Mouse (Mus musculus) embryonic facial prominence, embryonic 10.5 days (tissue): ENCODE data around the gene Ccdc88a. TPM values are rescaled to one million over a fixed set of nuclear protein-coding genes. Genes with fewer than 3 reads are reported as not detected.
"Not testable (repeated sequence)": the region's sequence is repeated elsewhere in the genome, so short reads cannot be mapped to it uniquely, and the experiment has no call there.

Experiments used
- DNase-seq: peaks from one replicate; pipeline ENCODE4 v3.0.0-alpha.2; 2017; ENCODE audit warnings: low spot score
- H3K27ac ChIP-seq: fragments of 300-500 bp; sonication (generic); replicated peaks from 2 replicates; pipeline ENCODE4 v1.5.1; 2016; ENCODE audit warnings: mild to moderate bottlenecking
- H3K27me3 ChIP-seq: fragments of 300-500 bp; sonication (generic); replicated peaks from 2 replicates; pipeline ENCODE4 v1.6.1; 2016; ENCODE audit warnings: low read depth, mild to moderate bottlenecking; ENCODE audit not compliant: poor library complexity, severe bottlenecking
- H3K36me3 ChIP-seq: fragments of 300-500 bp; sonication (generic); replicated peaks from 2 replicates; pipeline ENCODE4 v1.6.1; 2016; ENCODE audit warnings: mild to moderate bottlenecking, moderate library complexity
- H3K4me1 ChIP-seq: fragments of 300-500 bp; sonication (generic); 2 replicates; pipeline ENCODE4 v1.6.1; 2016
- H3K4me3 ChIP-seq: fragments of 300-500 bp; sonication (generic); 2 replicates; pipeline ENCODE4 v1.5.1; 2016; ENCODE audit warnings: mild to moderate bottlenecking, moderate library complexity
- H3K9me3 ChIP-seq: fragments of 300-500 bp; sonication (generic); 2 replicates; pipeline ENCODE4 v1.6.1; 2016; ENCODE audit warnings: mild to moderate bottlenecking
- WGBS: fragments of 180-500 bp; shearing (Covaris S2); methylation state at CpG from one replicate; pipeline ENCODE4 v1.1.7; 2016; 5-methylcytosine and 5-hydroxymethylcytosine counted together
- polyA plus RNA-seq: library from polyadenylated mRNA; unstranded; fragments of >200 nt; fragmentation: Nextera tagmentation; extraction: Ambion mirVana; gene quantifications from 2 replicates; pipeline ENCODE4 v1.2.1, GENCODE M21; 2016

Gene Ccdc88a
- polyA plus RNA-seq, 1 experiment from 2014 or later = 40.0 TPM

GRCm38 (mm10) chr11:29545150-29545752 is 171.8 kb downstream of the Ccdc88a start:
- not testable (repeated sequence) for H3K27me3 ChIP-seq, H3K9me3 ChIP-seq, H3K27ac ChIP-seq, H3K4me3 ChIP-seq, DNase-seq
- H3K4me1 ChIP-seq = peaks cover 13% of the 10 kb centered on the region
- WGBS = 88% methylated on average over 4 of the region's 4 CpGs
- peaks cover 67% of the 10 kb centered on the region for H3K36me3 ChIP-seq

- H3K4me1 ChIP-seq = peaks cover 13% of the 10 kb centered on the region
- H3K4me3 ChIP-seq = peak overlapping the region; percentile 82
- H3K9me3 ChIP-seq, H3K27me3 ChIP-seq, DNase-seq: not testable (repeated sequence)
- H3K27ac ChIP-seq = peak overlapping the region; percentile 94; the same call in 1 of the 2 replicates
- H3K36me3 ChIP-seq = peaks cover 57% of the 10 kb centered on the region
- WGBS = 94% methylated on average over 2 of the region's 2 CpGs
These were observed 172.8 kb downstream of the Ccdc88a start for GRCm38 (mm10) chr11:29546297-29546696.

GRCm38 (mm10) chr11:29546762-29547161 is 173.3 kb downstream of the Ccdc88a start:
- WGBS = 29% methylated on average over 2 of the region's 2 CpGs

GRCm38 (mm10) chr11:29547249-29547751 is 173.8 kb downstream of the Ccdc88a start:
- Histone ChIP-seq H3K27ac (peak overlapping the region; percentile 94), H3K36me3 (peaks cover 47% of the 10 kb centered on the region), H3K4me1 (peaks cover 13% of the 10 kb centered on the region), H3K4me3 (peak overlapping the region; percentile 82), H3K27me3 (no peaks in the 10 kb centered on the region), H3K9me3 (no peaks in the 10 kb centered on the region)
- no peak for DNase-seq
- WGBS = under 1% methylated on average over 27 of the region's 27 CpGs

More at GRCm38 (mm10) chr11:29546762-29547161, 173.3 kb downstream of the Ccdc88a start:
- H3K9me3 ChIP-seq = no peaks in the 10 kb centered on the region
- H3K27ac ChIP-seq = peak overlapping the region; percentile 94
- peaks cover 52% of the 10 kb centered on the region for H3K36me3 ChIP-seq
- DNase-seq = no peak
- H3K4me1 ChIP-seq = peaks cover 13% of the 10 kb centered on the region
- H3K27me3 ChIP-seq = no peaks in the 10 kb centered on the region
- H3K4me3 ChIP-seq = peak overlapping the region; percentile 82

GRCm38 (mm10) chr11:29547752-29548503 is 174.5 kb downstream of the Ccdc88a start, which contains the start of the genes Clhc1 and Rps27a:
Gene Clhc1, plus strand, starts transcription at chr11:29547950.
Gene Rps27a, minus strand, starts transcription at chr11:29548109.
- Histone ChIP-seq H3K27me3 (no peaks in the 10 kb centered on the region), H3K9me3 (no peaks in the 10 kb centered on the region), H3K27ac (peak within 1 kb of the TSS; percentile 94), H3K4me3 (peak within 1 kb of the TSS; percentile 82), H3K4me1 (peaks cover 13% of the 10 kb centered on the region), H3K36me3 (peaks cover 41% of the 10 kb centered on the region)
- peak; percentile 92 for DNase-seq
- WGBS = under 1% methylated on average over 46 of the region's 46 CpGs

- no peaks in the 10 kb centered on the region for H3K27me3 ChIP-seq
- 27% methylated on average over 23 of the region's 23 CpGs for WGBS
- no peaks in the 10 kb centered on the region for H3K9me3 ChIP-seq
- peak overlapping the region; percentile 82 for H3K4me3 ChIP-seq
- H3K4me1 ChIP-seq = peaks cover 13% of the 10 kb centered on the region
- DNase-seq = no peak
- peaks cover 32% of the 10 kb centered on the region for H3K36me3 ChIP-seq
- H3K27ac ChIP-seq = peak overlapping the region; percentile 94
These were observed 175.3 kb downstream of the Ccdc88a start for GRCm38 (mm10) chr11:29548504-29549424.

GRCm38 (mm10) chr11:29549425-29549778 is 175.9 kb downstream of the Ccdc88a start:
- H3K27me3 ChIP-seq = no peaks in the 10 kb centered on the region
- DNase-seq = no peak
- H3K4me1 ChIP-seq = peaks cover 13% of the 10 kb centered on the region

More at GRCm38 (mm10) chr11:29549425-29549778, 175.9 kb downstream of the Ccdc88a start:
- Histone ChIP-seq H3K9me3 (no peaks in the 10 kb centered on the region), H3K27ac (no peak overlapping the region), H3K36me3 (peaks cover 26% of the 10 kb centered on the region), H3K4me3 (no peak overlapping the region)
- WGBS = 98% methylated on average over 1 of the region's 1 CpGs

Other genes starting within 250 kb of the Ccdc88a start
- gene Pnpt1, start 242.9 kb upstream of the Ccdc88a start, polyA plus RNA-seq = 48.0 and 49.2 TPM in 2 replicates
- gene Ppp4r3b, start 200.8 kb upstream of the Ccdc88a start, polyA plus RNA-seq = 95.3 and 104 TPM in 2 replicates
- gene Cfap36, start 126.2 kb upstream of the Ccdc88a start, polyA plus RNA-seq = 55.4 and 60.8 TPM in 2 replicates
- 16.9 and 20.7 TPM in 2 replicates for gene Prorsd1, start 141.4 kb downstream of the Ccdc88a start, polyA plus RNA-seq
- 45.8 and 49.5 TPM in 2 replicates for gene Mtif2, start 152.8 kb downstream of the Ccdc88a start, polyA plus RNA-seq
- 0.25 and 0.28 TPM in 2 replicates for gene Clhc1, start 174.3 kb downstream of the Ccdc88a start, polyA plus RNA-seq
- gene Rps27a, start 174.5 kb downstream of the Ccdc88a start, polyA plus RNA-seq = 1,084 and 1,105 TPM in 2 replicates